Mouse (Mus musculus): ENCODE results near the gene Vash2. TPM values are rescaled to one million over a fixed set of nuclear protein-coding genes. Genes with fewer than 3 reads are reported as not detected.
A peak's percentile ranks its signal among the peaks of the same experiment; 100 is the strongest.

Gene Vash2
- polyA plus RNA-seq, 1 experiment from 2014 or later = 57.6 TPM

- Histone ChIP-seq H3K27me3 (peaks cover 2% of the 10 kb centered on the region; the same call in 1 of the 2 replicates), H3K9me3 (replicated peaks) (no peaks in the 10 kb centered on the region), H3K4me1 (peaks cover 25% of the 10 kb centered on the region), H3K27ac (peak within 1 kb of the TSS; percentile 68), H3K4me3 (peak within 1 kb of the TSS; percentile 91), H3K4me2 (peak within 1 kb of the TSS; percentile 92), H3K9ac (peak within 1 kb of the TSS; percentile 88), H3K36me3 (ENCODE audit: poor library complexity, severe bottlenecking) (no peaks in the 10 kb centered on the region)
- under 1% methylated on average over 47 of the region's 47 CpGs for WGBS
- ATAC-seq = peak; percentile 96
These were observed 67.5 kb downstream of the Vash2 start, which contains the start of gene Rps6kc1 for GRCm38 (mm10) chr1:190911415-190912123. TSS of gene Rps6kc1 (minus strand) at chr1:190911770.

- peaks cover 2% of the 10 kb centered on the region; the same call in 1 of the 2 replicates for H3K27me3 ChIP-seq
- no peaks in the 10 kb centered on the region for H3K36me3 ChIP-seq (ENCODE audit: poor library complexity, severe bottlenecking)
- H3K4me2 ChIP-seq = peak overlapping the region; percentile 92
- no peak overlapping the region for H3K27ac ChIP-seq
- peak overlapping the region; percentile 88 for H3K9ac ChIP-seq
- H3K4me1 ChIP-seq = peaks cover 25% of the 10 kb centered on the region
- ATAC-seq = no peak; the same call in 1 of the 2 replicates
- 78% methylated on average over 6 of the region's 6 CpGs for WGBS
- peak overlapping the region; percentile 91 for H3K4me3 ChIP-seq
- no peaks in the 10 kb centered on the region for H3K9me3 ChIP-seq (replicated peaks)
These were observed 68.3 kb downstream of the Vash2 start for GRCm38 (mm10) chr1:190910836-190911235.

GRCm38 (mm10) chr1:190904714-190905113 lies 74.4 kb downstream of the Vash2 start:
- no peaks in the 10 kb centered on the region for H3K9me3 ChIP-seq (replicated peaks)
- no peak overlapping the region for H3K9ac ChIP-seq
- H3K4me1 ChIP-seq = 0 out of 2 replicates have a peak, but pooled peaks cover 5% of the 10 kb centered on the region
- H3K36me3 ChIP-seq (ENCODE audit: poor library complexity, severe bottlenecking) = peaks cover 26% of the 10 kb centered on the region
- no peaks in the 10 kb centered on the region for H3K27me3 ChIP-seq
- H3K4me3 ChIP-seq = no peak overlapping the region
- H3K4me2 ChIP-seq = no peak overlapping the region
- ATAC-seq = no peak
- 91% methylated on average over 16 of the region's 16 CpGs for WGBS
- no peak overlapping the region for H3K27ac ChIP-seq

- H3K36me3 ChIP-seq (ENCODE audit: poor library complexity, severe bottlenecking) = peaks cover 30% of the 10 kb centered on the region
- H3K27ac ChIP-seq = no peak overlapping the region
- 94% methylated on average over 3 of the region's 3 CpGs for WGBS
- no peak overlapping the region for H3K4me2 ChIP-seq
- 0 out of 2 replicates have a peak, but pooled peaks cover 5% of the 10 kb centered on the region for H3K4me1 ChIP-seq
- H3K9ac ChIP-seq = no peak overlapping the region
- ATAC-seq = no peak
- no peaks in the 10 kb centered on the region for H3K9me3 ChIP-seq (replicated peaks)
- no peak overlapping the region for H3K4me3 ChIP-seq
- H3K27me3 ChIP-seq = no peaks in the 10 kb centered on the region
These were observed 75.0 kb downstream of the Vash2 start for GRCm38 (mm10) chr1:190904136-190904535.

GRCm38 (mm10) chr1:190901082-190901481 lies 78.0 kb downstream of the Vash2 start:
- no peaks in the 10 kb centered on the region for H3K9me3 ChIP-seq (replicated peaks)

GRCm38 (mm10) chr1:190898899-190899575 lies 80.1 kb downstream of the Vash2 start:
- Histone ChIP-seq H3K36me3 (ENCODE audit: poor library complexity, severe bottlenecking) (peaks cover 63% of the 10 kb centered on the region), H3K9me3 (replicated peaks) (no peaks in the 10 kb centered on the region), H3K4me3 (no peak overlapping the region), H3K4me2 (no peak overlapping the region), H3K4me1 (no peaks in the 10 kb centered on the region), H3K27me3 (no peaks in the 10 kb centered on the region), H3K27ac (no peak overlapping the region), H3K9ac (no peak overlapping the region)
- 88% methylated on average over 9 of the region's 9 CpGs for WGBS
- ATAC-seq = no peak

More at GRCm38 (mm10) chr1:190901082-190901481, 78.0 kb downstream of the Vash2 start:
- WGBS = 76% methylated on average over 2 of the region's 2 CpGs
- no peak overlapping the region for H3K27ac ChIP-seq
- no peaks in the 10 kb centered on the region for H3K27me3 ChIP-seq
- no peak for ATAC-seq
- no peaks in the 10 kb centered on the region for H3K4me1 ChIP-seq
- H3K9ac ChIP-seq = no peak overlapping the region
- peaks cover 56% of the 10 kb centered on the region for H3K36me3 ChIP-seq (ENCODE audit: poor library complexity, severe bottlenecking)
- H3K4me2 ChIP-seq = no peak overlapping the region
- no peak overlapping the region for H3K4me3 ChIP-seq

GRCm38 (mm10) chr1:190898186-190898585 lies 80.9 kb downstream of the Vash2 start:
- H3K4me3 ChIP-seq = no peak overlapping the region
- 97% methylated on average over 3 of the region's 3 CpGs for WGBS
- H3K9ac ChIP-seq = no peak overlapping the region
- no peaks in the 10 kb centered on the region for H3K27me3 ChIP-seq
- no peak for ATAC-seq
- no peaks in the 10 kb centered on the region for H3K4me1 ChIP-seq
- peaks cover 55% of the 10 kb centered on the region for H3K36me3 ChIP-seq (ENCODE audit: poor library complexity, severe bottlenecking)
- H3K9me3 ChIP-seq (replicated peaks) = no peaks in the 10 kb centered on the region
- H3K27ac ChIP-seq = no peak overlapping the region
- H3K4me2 ChIP-seq = no peak overlapping the region

Other genes starting within 250 kb of the Vash2 start
- 20.2 and 22.4 TPM in 2 replicates for gene Rps6kc1, start 67.5 kb downstream of the Vash2 start, polyA plus RNA-seq (2015; fragmentation: Nextera tagmentation; extraction: Ambion mirVana)
- 58.8 and 60.2 TPM in 2 replicates for gene Angel2, start 54.2 kb downstream of the Vash2 start, polyA plus RNA-seq (2015; fragmentation: Nextera tagmentation; extraction: Ambion mirVana)
- gene Flvcr1, start 46.9 kb upstream of the Vash2 start, polyA plus RNA-seq (2015; fragmentation: Nextera tagmentation; extraction: Ambion mirVana) = 6.4 and 8.0 TPM in 2 replicates
- not detected in 2 replicates for gene Spata45, start 57.3 kb upstream of the Vash2 start, polyA plus RNA-seq (2015; fragmentation: Nextera tagmentation; extraction: Ambion mirVana)
- gene Tatdn3, start 83.6 kb upstream of the Vash2 start, polyA plus RNA-seq (2015; fragmentation: Nextera tagmentation; extraction: Ambion mirVana) = 10.5 and 12.5 TPM in 2 replicates
- 19.7 and 20.8 TPM in 2 replicates for gene Nsl1, start 83.7 kb upstream of the Vash2 start, polyA plus RNA-seq (2015; fragmentation: Nextera tagmentation; extraction: Ambion mirVana)
- gene Batf3, start 118.6 kb upstream of the Vash2 start, polyA plus RNA-seq (2015; fragmentation: Nextera tagmentation; extraction: Ambion mirVana) = 2.1 and 2.6 TPM in 2 replicates
- not detected in 2 replicates for gene Fam71a, start 185.5 kb upstream of the Vash2 start, polyA plus RNA-seq (2015; fragmentation: Nextera tagmentation; extraction: Ambion mirVana)
- 1.0 and 1.4 TPM in 2 replicates for gene Atf3, start 238.7 kb upstream of the Vash2 start, polyA plus RNA-seq (2015; fragmentation: Nextera tagmentation; extraction: Ambion mirVana)

All from forebrain, embryonic 13.5 days (tissue).